Mouse (Mus musculus) thymus, adult 2 months (tissue): ENCODE data around the gene Cutc.

ENCODE experiments used
- CTCF ChIP-seq: fragments of 200-500 bp; IDR thresholded peaks from 2 replicates; pipeline ENCODE4 v1.5.1; 2012; ENCODE audit warnings: mild to moderate bottlenecking, control low read depth, low read length, moderate library complexity, borderline replicate concordance; ENCODE audit not compliant: control insufficient read depth, poor library complexity, insufficient read depth; ENCODE audit errors: extremely low read depth
- POLR2A ChIP-seq: fragments of 200-500 bp; IDR thresholded peaks from 2 replicates; pipeline ENCODE4 v1.6.1; 2012; ENCODE audit warnings: mild to moderate bottlenecking, low read length, control low read depth, moderate library complexity; ENCODE audit not compliant: control insufficient read depth, poor library complexity, insufficient read depth; ENCODE audit errors: extremely low read depth

DNA sequence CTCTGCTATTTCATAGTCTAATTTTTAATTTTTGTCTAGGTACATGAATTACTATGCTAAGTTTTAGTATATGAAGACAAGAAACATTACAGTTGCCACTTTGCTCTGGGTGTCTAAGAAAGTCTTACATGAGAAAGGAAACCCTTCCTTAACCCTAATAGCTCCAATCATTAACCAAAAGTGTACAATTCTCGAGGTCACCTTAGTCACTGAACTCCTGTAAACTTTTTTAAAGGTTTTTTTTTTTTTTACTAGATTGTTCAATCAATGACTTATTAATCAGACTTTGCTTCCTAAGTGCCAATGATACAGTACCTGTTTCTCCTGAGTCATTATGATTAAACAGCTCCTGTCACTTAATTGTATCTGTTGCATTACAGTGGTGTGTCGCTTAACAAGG lies 24.5 kb downstream of the Cutc start:
- TF ChIP-seq CTCF (no peak), POLR2A (no peak)
